Mouse (Mus musculus): ENCODE results near the gene Vmn2r94.

DNA sequence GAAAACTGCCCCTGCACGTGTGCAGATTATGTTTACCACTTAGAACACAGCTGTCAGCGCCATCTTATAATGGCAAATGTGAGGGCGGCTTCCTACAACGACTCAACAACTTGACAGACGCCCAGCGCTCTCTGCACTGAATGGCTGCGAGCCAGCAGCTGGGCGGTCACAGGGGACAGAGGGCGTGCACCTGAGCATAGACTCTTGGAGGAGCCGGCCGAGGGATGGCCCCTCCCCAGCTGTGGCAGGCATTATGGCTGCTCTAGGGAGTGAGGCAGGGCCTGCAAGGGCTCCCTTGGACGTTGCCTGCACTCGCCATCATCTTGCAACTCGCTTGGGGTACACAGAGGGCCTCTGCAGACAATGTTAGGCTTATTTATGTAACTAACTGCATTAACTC is 40.6 kb downstream of the Vmn2r94 start:
- no peak for TF ChIP-seq POLR2A (IDR thresholded peaks at IDR 0.05; ENCODE audit: control insufficient read depth, extremely low read depth, insufficient read depth, low read length, poor library complexity)
- TF ChIP-seq CTCF (IDR thresholded peaks at IDR 0.05; ENCODE audit: borderline replicate concordance, control insufficient read depth, extremely low read depth, insufficient read depth, low read length, poor library complexity): no peak

Data from thymus, adult 2 months (tissue).